Mouse (Mus musculus) ES-Bruce4 (cell line): ENCODE results near the gene Prss48.

ENCODE experiments used
- CTCF ChIP-seq: IDR thresholded peaks from one replicate; pipeline ENCODE4 v1.8.1; 2011; ENCODE audit warnings: low read depth, low read length
- POLR2A ChIP-seq: IDR thresholded peaks from one replicate; pipeline ENCODE4 v1.8.1; 2011; ENCODE audit warnings: low read length; ENCODE audit not compliant: insufficient read depth

- TF ChIP-seq POLR2A, result no peak
- TF ChIP-seq CTCF, result no peak
Measured at GRCm38 (mm10) chr3:85955704-85956103, 46.6 kb downstream of the Prss48 start.
